Mouse (Mus musculus): ENCODE results near the gene Setd1b. TPM values are rescaled to one million over a fixed set of nuclear protein-coding genes. Genes with fewer than 3 reads are reported as not detected.

Setd1b gene
- 13.3 and 14.1 TPM in 2 replicates for polyA plus RNA-seq (2015; fragmentation: Nextera tagmentation; extraction: Ambion mirVana)

- WGBS, result under 1% methylated on average over 78 of the region's 103 CpGs
Observed at GRCm38 (mm10) chr5:123142161-123143157, at the start of gene Setd1b. Setd1b (plus strand) TSS chr5:123142193.

GRCm38 (mm10) chr5:123093077-123093633 lies 48.8 kb upstream of the Setd1b start:
- no peak overlapping the region for H3K4me2 ChIP-seq (replicated peaks)
- 0 out of 2 replicates have a peak, but pooled peaks cover 4% of the 10 kb centered on the region for H3K4me1 ChIP-seq (replicated peaks)
- H3K9me3 ChIP-seq, result no peaks in the 10 kb centered on the region
- H3K36me3 ChIP-seq, result no peaks in the 10 kb centered on the region
- no peaks in the 10 kb centered on the region for H3K27me3 ChIP-seq
- no peak overlapping the region for H3K4me3 ChIP-seq (replicated peaks)
- H3K27ac ChIP-seq, result no peak overlapping the region
- H3K9ac ChIP-seq (replicated peaks), result no peak overlapping the region
- WGBS, result 72% methylated on average over 14 of the region's 14 CpGs
- ATAC-seq, result no peak

More at GRCm38 (mm10) chr5:123142161-123143157, at the start of gene Setd1b:
- H3K4me3 ChIP-seq (replicated peaks), result peak within 1 kb of the TSS; percentile 96
- H3K9ac ChIP-seq (replicated peaks), result peak within 1 kb of the TSS; percentile 100
- no peaks in the 10 kb centered on the region for H3K9me3 ChIP-seq
- H3K4me1 ChIP-seq (replicated peaks), result peaks cover 42% of the 10 kb centered on the region
- peak; percentile 38 for ATAC-seq
- no peaks in the 10 kb centered on the region for H3K27me3 ChIP-seq
- peaks cover 16% of the 10 kb centered on the region for H3K36me3 ChIP-seq
- H3K4me2 ChIP-seq (replicated peaks), result peak within 1 kb of the TSS; percentile 100
- H3K27ac ChIP-seq, result peak within 1 kb of the TSS; percentile 100

GRCm38 (mm10) chr5:123094238-123094991 lies 47.6 kb upstream of the Setd1b start:
- no peak overlapping the region for H3K27ac ChIP-seq
- H3K4me3 ChIP-seq (replicated peaks), result no peak overlapping the region
- no peak for ATAC-seq
- H3K9me3 ChIP-seq, result no peaks in the 10 kb centered on the region
- H3K27me3 ChIP-seq, result no peaks in the 10 kb centered on the region
- H3K36me3 ChIP-seq, result peaks cover 2% of the 10 kb centered on the region; the same call in 1 of the 2 replicates
- H3K4me1 ChIP-seq (replicated peaks), result 0 out of 2 replicates have a peak, but pooled peaks cover 4% of the 10 kb centered on the region
- no peak overlapping the region for H3K4me2 ChIP-seq (replicated peaks)
- H3K9ac ChIP-seq (replicated peaks), result no peak overlapping the region
- WGBS, result 85% methylated on average over 25 of the region's 25 CpGs

GRCm38 (mm10) chr5:123096299-123096698 lies 45.7 kb upstream of the Setd1b start:
- 94% methylated on average over 8 of the region's 8 CpGs for WGBS

GRCm38 (mm10) chr5:123098487-123098886 lies 43.5 kb upstream of the Setd1b start:
- Histone ChIP-seq H3K27ac (no peak overlapping the region), H3K4me3 (replicated peaks) (no peak overlapping the region), H3K9ac (replicated peaks) (no peak overlapping the region), H3K4me1 (replicated peaks) (no peaks in the 10 kb centered on the region), H3K9me3 (no peaks in the 10 kb centered on the region), H3K36me3 (peaks cover 12% of the 10 kb centered on the region), H3K27me3 (no peaks in the 10 kb centered on the region), H3K4me2 (replicated peaks) (no peak overlapping the region)
- 88% methylated on average over 2 of the region's 2 CpGs for WGBS
- ATAC-seq, result no peak

More at GRCm38 (mm10) chr5:123096299-123096698, 45.7 kb upstream of the Setd1b start:
- H3K27me3 ChIP-seq, result no peaks in the 10 kb centered on the region
- no peak overlapping the region for H3K4me2 ChIP-seq (replicated peaks)
- H3K4me1 ChIP-seq (replicated peaks), result 0 out of 2 replicates have a peak, but pooled peaks cover 4% of the 10 kb centered on the region
- H3K9me3 ChIP-seq, result no peaks in the 10 kb centered on the region
- H3K4me3 ChIP-seq (replicated peaks), result no peak overlapping the region
- no peak for ATAC-seq
- peaks cover 9% of the 10 kb centered on the region; the same call in 1 of the 2 replicates for H3K36me3 ChIP-seq
- H3K27ac ChIP-seq, result no peak overlapping the region
- H3K9ac ChIP-seq (replicated peaks), result no peak overlapping the region

GRCm38 (mm10) chr5:123102376-123102775 lies 39.6 kb upstream of the Setd1b start:
- no peak for ATAC-seq
- Histone ChIP-seq H3K27me3 (no peaks in the 10 kb centered on the region), H3K9ac (replicated peaks) (no peak overlapping the region), H3K36me3 (peaks cover 12% of the 10 kb centered on the region), H3K9me3 (no peaks in the 10 kb centered on the region), H3K4me1 (replicated peaks) (no peaks in the 10 kb centered on the region), H3K4me3 (replicated peaks) (no peak overlapping the region), H3K27ac (no peak overlapping the region), H3K4me2 (replicated peaks) (no peak overlapping the region)
- WGBS, result 78% methylated on average over 7 of the region's 7 CpGs

GRCm38 (mm10) chr5:123103556-123103955 lies 38.4 kb upstream of the Setd1b start:
- Histone ChIP-seq H3K27me3 (no peaks in the 10 kb centered on the region), H3K9ac (replicated peaks) (no peak overlapping the region), H3K4me2 (replicated peaks) (no peak overlapping the region), H3K36me3 (peaks cover 12% of the 10 kb centered on the region), H3K4me3 (replicated peaks) (no peak overlapping the region), H3K4me1 (replicated peaks) (no peaks in the 10 kb centered on the region), H3K27ac (no peak overlapping the region), H3K9me3 (no peaks in the 10 kb centered on the region)
- WGBS, result 80% methylated on average over 8 of the region's 8 CpGs
- no peak for ATAC-seq

GRCm38 (mm10) chr5:123104769-123105168 lies 37.2 kb upstream of the Setd1b start:
- Histone ChIP-seq H3K4me3 (replicated peaks) (no peak overlapping the region), H3K36me3 (peaks cover 7% of the 10 kb centered on the region), H3K9ac (replicated peaks) (no peak overlapping the region), H3K9me3 (no peaks in the 10 kb centered on the region), H3K4me2 (replicated peaks) (no peak overlapping the region), H3K4me1 (replicated peaks) (peaks cover 10% of the 10 kb centered on the region), H3K27ac (no peak overlapping the region), H3K27me3 (no peaks in the 10 kb centered on the region)
- ATAC-seq, result no peak
- WGBS, result 83% methylated on average over 6 of the region's 6 CpGs

GRCm38 (mm10) chr5:123109452-123110203 lies 32.4 kb upstream of the Setd1b start:
- Histone ChIP-seq H3K4me3 (replicated peaks) (no peak overlapping the region; the same call in 1 of the 2 replicates), H3K9ac (replicated peaks) (peak overlapping the region; percentile 25; the same call in 1 of the 2 replicates), H3K27ac (peak overlapping the region; percentile 72), H3K4me1 (replicated peaks) (peaks cover 21% of the 10 kb centered on the region), H3K9me3 (no peaks in the 10 kb centered on the region), H3K36me3 (no peaks in the 10 kb centered on the region), H3K4me2 (replicated peaks) (peak overlapping the region; percentile 38), H3K27me3 (no peaks in the 10 kb centered on the region)
- WGBS, result 28% methylated on average over 13 of the region's 13 CpGs
- ATAC-seq, result peak; percentile 72

- 40% methylated on average over 13 of the region's 13 CpGs for WGBS
- no peak overlapping the region for H3K4me3 ChIP-seq (replicated peaks)
- peak overlapping the region; percentile 38 for H3K4me2 ChIP-seq (replicated peaks)
- H3K27ac ChIP-seq, result peak overlapping the region; percentile 72
- H3K9ac ChIP-seq (replicated peaks), result 0 out of 2 replicates have a peak overlapping the region, but pooled peaks have one; percentile 41
- no peaks in the 10 kb centered on the region for H3K27me3 ChIP-seq
- ATAC-seq, result peak; percentile 65; the same call in 1 of the 2 replicates
- no peaks in the 10 kb centered on the region for H3K9me3 ChIP-seq
- H3K4me1 ChIP-seq (replicated peaks), result peaks cover 21% of the 10 kb centered on the region
- H3K36me3 ChIP-seq, result no peaks in the 10 kb centered on the region
Observed at GRCm38 (mm10) chr5:123110296-123110721, 31.7 kb upstream of the Setd1b start.

GRCm38 (mm10) chr5:123114109-123114508 lies 27.9 kb upstream of the Setd1b start:
- H3K9me3 ChIP-seq, result no peaks in the 10 kb centered on the region
- no peak overlapping the region for H3K4me3 ChIP-seq (replicated peaks)
- ATAC-seq, result no peak
- peaks cover 17% of the 10 kb centered on the region for H3K4me1 ChIP-seq (replicated peaks)
- WGBS, result 73% methylated on average over 11 of the region's 11 CpGs
- H3K9ac ChIP-seq (replicated peaks), result no peak overlapping the region
- no peak overlapping the region for H3K4me2 ChIP-seq (replicated peaks)
- no peak overlapping the region for H3K27ac ChIP-seq
- H3K27me3 ChIP-seq, result no peaks in the 10 kb centered on the region
- H3K36me3 ChIP-seq, result no peaks in the 10 kb centered on the region; the same call in 1 of the 2 replicates
